Mouse (Mus musculus) olfactory bulb, adult 2 months (tissue): ENCODE measurements around the gene Fau. TPM values are rescaled to one million over a fixed set of nuclear protein-coding genes. Genes with fewer than 3 reads are reported as not detected.

Experiments
- H3K27ac ChIP-seq: fragments of 200-500 bp; 2 replicates; pipeline ENCODE4 v1.5.1; 2012; ENCODE audit warnings: low read depth, low read length; ENCODE audit not compliant: insufficient read depth
- H3K4me1 ChIP-seq: fragments of 200-500 bp; 2 replicates; pipeline ENCODE4 v1.6.1; 2012; ENCODE audit warnings: low read length; ENCODE audit not compliant: control insufficient read depth, insufficient read depth
- H3K4me3 ChIP-seq: fragments of 200-500 bp; 2 replicates; pipeline ENCODE4 v1.5.1; 2012; ENCODE audit warnings: mild to moderate bottlenecking, low read depth, low read length, moderate library complexity; ENCODE audit not compliant: insufficient read depth
- CTCF ChIP-seq: fragments of 200-500 bp; IDR thresholded peaks from 2 replicates; pipeline ENCODE4 v1.5.1; 2012; ENCODE audit warnings: low read depth, mild to moderate bottlenecking, low read length, moderate library complexity; ENCODE audit not compliant: insufficient read depth
- POLR2A ChIP-seq: fragments of 200-500 bp; IDR thresholded peaks from 2 replicates; pipeline ENCODE4 v1.6.1; 2012; ENCODE audit warnings: mild to moderate bottlenecking, low read depth, low read length, moderate library complexity; ENCODE audit not compliant: insufficient read depth
- WGBS: fragments of 180-500 bp; shearing (Covaris S2); methylation state at CpG from one replicate; pipeline ENCODE4 v1.1.7; 2018; 5-methylcytosine and 5-hydroxymethylcytosine counted together
- polyA plus RNA-seq: library from polyadenylated mRNA; stranded (reverse); fragments of >200 nt; gene quantifications from 2 replicates; pipeline ENCODE4 v1.2.4, GENCODE M21; 2012; ENCODE audit warnings: low replicate concordance; ENCODE audit not compliant: missing spikeins, insufficient read depth, insufficient read length

The Fau gene
- polyA plus RNA-seq, 1 experiment = 1,126 TPM

- no peak within 1 kb of the TSS for H3K4me3 ChIP-seq
- 90% methylated on average over 12 of the region's 12 CpGs for WGBS
- peaks cover 13% of the 10 kb centered on the region for H3K4me1 ChIP-seq
- no peak within 1 kb of the TSS for H3K27ac ChIP-seq
- no peak for TF ChIP-seq CTCF
Observed at GRCm38 (mm10) chr19:6079983-6080480, 22.4 kb downstream of the Fau start, which contains the start of gene Tmem262. Tmem262 (plus strand) TSS chr19:6080033.

GRCm38 (mm10) chr19:6082156-6082555 is 24.5 kb downstream of the Fau start, which contains the start of gene Gm28374:
Gm28374 (minus strand) TSS chr19:6082256.
- WGBS = 75% methylated on average over 9 of the region's 9 CpGs
- peaks cover 14% of the 10 kb centered on the region for H3K4me1 ChIP-seq
- no peak for TF ChIP-seq CTCF
- no peak within 1 kb of the TSS for H3K27ac ChIP-seq
- H3K4me3 ChIP-seq = no peak within 1 kb of the TSS

GRCm38 (mm10) chr19:6084478-6085248 is 27.0 kb downstream of the Fau start, which contains the start of the genes Zfpl1 and Cdca5:
Zfpl1 (minus strand) TSS chr19:6084956.
Cdca5 (plus strand) TSS chr19:6084983.
- TF ChIP-seq CTCF (no peak), POLR2A (no peak)

DNA sequence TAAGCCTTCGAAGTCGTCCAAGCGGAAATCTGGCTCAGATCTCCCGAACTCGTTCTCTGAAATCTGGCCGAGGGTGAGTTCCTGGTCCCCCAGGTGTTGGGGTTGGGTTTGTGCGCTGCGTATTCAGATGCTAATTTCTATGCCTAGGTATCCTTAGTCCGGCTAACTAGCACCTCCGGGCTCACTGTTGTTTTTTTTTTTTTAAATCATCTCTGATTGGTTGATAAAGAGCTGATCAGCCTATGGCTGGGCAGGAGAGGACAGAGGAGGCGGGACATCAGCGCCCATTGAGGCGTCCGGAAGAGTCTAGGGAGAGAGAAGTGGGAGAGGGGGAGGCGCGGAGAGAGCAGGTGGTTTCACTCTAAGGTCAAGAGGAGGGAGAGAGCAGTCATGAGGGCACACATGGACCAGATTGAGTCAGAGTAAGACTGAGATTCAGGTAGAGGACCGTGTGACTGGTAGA is 27.8 kb downstream of the Fau start:
- TF ChIP-seq CTCF (no peak), POLR2A (no peak)
- Histone ChIP-seq H3K27ac (no peak overlapping the region), H3K4me3 (peak overlapping the region; percentile 24; the same call in 1 of the 2 replicates), H3K4me1 (peaks cover 11% of the 10 kb centered on the region)
- WGBS = under 1% methylated on average over 17 of the region's 17 CpGs

More at GRCm38 (mm10) chr19:6084478-6085248, 27.0 kb downstream of the Fau start, which contains the start of the genes Zfpl1 and Cdca5:
- WGBS = under 1% methylated on average over 58 of the region's 58 CpGs
- Histone ChIP-seq H3K27ac (no peak within 1 kb of the TSS), H3K4me1 (peaks cover 11% of the 10 kb centered on the region), H3K4me3 (peak within 1 kb of the TSS; percentile 56)

GRCm38 (mm10) chr19:6088841-6089240 is 31.2 kb downstream of the Fau start:
- peaks cover 8% of the 10 kb centered on the region for H3K4me1 ChIP-seq
- H3K4me3 ChIP-seq = no peak overlapping the region
- 94% methylated on average over 13 of the region's 13 CpGs for WGBS
- no peak for TF ChIP-seq CTCF
- TF ChIP-seq POLR2A = no peak
- H3K27ac ChIP-seq = no peak overlapping the region

DNA sequence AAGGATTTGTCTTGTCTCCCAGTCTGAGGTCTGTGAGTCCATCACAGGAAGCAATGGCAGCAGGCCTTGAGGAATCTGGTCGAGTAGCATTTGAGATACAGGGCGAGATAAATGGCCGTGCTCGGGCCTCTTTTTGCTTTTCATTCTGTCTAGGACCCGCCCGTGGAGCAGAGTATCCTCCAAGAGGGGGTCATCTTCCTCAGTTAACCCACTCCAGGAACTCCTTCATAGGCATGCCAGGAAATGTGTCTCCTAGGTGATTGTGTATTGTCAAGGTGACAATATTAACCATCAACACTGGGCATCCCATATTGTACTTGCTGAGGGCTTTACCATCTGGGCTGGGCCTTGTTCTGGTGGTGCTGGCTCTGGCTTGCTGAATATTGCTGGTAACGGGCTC is 36.5 kb downstream of the Fau start, which contains the start of gene AC131692.1:
Gene AC131692.1, plus strand, starts transcription at position 301 of the 400 bp plus-strand sequence.
- Histone ChIP-seq H3K27ac (no peak within 1 kb of the TSS), H3K4me1 (no peaks in the 10 kb centered on the region), H3K4me3 (no peak within 1 kb of the TSS)
- WGBS = 89% methylated on average over 7 of the region's 7 CpGs
- TF ChIP-seq POLR2A (no peak), CTCF (no peak)

- no peak for TF ChIP-seq CTCF
- TF ChIP-seq POLR2A = no peak
Observed at GRCm38 (mm10) chr19:6097847-6098246, 40.2 kb downstream of the Fau start.

DNA sequence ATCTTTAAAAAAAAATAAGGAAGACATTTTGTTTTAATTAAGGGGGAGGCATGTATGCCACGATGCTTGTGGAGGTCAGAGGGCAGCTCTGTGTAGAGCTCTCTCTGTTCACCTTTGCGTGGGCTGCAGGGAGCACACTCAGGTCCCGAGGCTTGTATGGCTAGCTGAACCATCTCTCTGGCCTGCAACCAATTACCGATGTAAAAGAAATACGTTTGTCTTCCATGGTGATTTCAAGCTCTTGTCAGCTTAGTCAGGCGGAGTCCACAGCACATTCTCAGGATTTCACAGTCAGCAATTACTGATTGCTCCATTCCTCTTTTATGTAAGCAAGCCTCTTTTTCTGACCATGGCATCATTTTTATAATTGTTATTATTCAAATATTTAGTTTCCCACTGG is 43.5 kb downstream of the Fau start:
- Histone ChIP-seq H3K4me3 (no peak overlapping the region), H3K27ac (no peak overlapping the region), H3K4me1 (no peaks in the 10 kb centered on the region)
- TF ChIP-seq POLR2A (no peak), CTCF (no peak)
- WGBS = 74% methylated on average over 6 of the region's 6 CpGs

More at GRCm38 (mm10) chr19:6097847-6098246, 40.2 kb downstream of the Fau start:
- Histone ChIP-seq H3K4me1 (no peaks in the 10 kb centered on the region), H3K4me3 (no peak overlapping the region), H3K27ac (no peak overlapping the region)
- 92% methylated on average over 3 of the region's 3 CpGs for WGBS

- WGBS = 84% methylated on average over 6 of the region's 6 CpGs
- Histone ChIP-seq H3K27ac (no peak overlapping the region), H3K4me3 (no peak overlapping the region), H3K4me1 (no peaks in the 10 kb centered on the region)
- TF ChIP-seq POLR2A = no peak
- TF ChIP-seq CTCF = no peak
Observed at GRCm38 (mm10) chr19:6102169-6102853, 44.7 kb downstream of the Fau start.
